Mouse (Mus musculus) neural tube, embryonic 15.5 days (tissue): ENCODE data around the gene Nxph1. TPM values are rescaled to one million over a fixed set of nuclear protein-coding genes. Genes with fewer than 3 reads are reported as not detected.

ENCODE experiments used
- ATAC-seq: fragments of 200-750 bp; cut with Nextera tagmentation; 2 replicates; pipeline ENCODE4 v1.8.0; 2017; ENCODE audit warnings: mild to moderate bottlenecking, moderate TSS enrichment, moderate library complexity; ENCODE audit not compliant: low FRiP score
- H3K27ac ChIP-seq: fragments of 300-500 bp; sonication (generic); replicated peaks from 2 replicates; pipeline ENCODE4 v1.5.1; 2015; ENCODE audit warnings: mild to moderate bottlenecking, inconsistent platforms
- H3K27me3 ChIP-seq: fragments of 300-500 bp; sonication (generic); replicated peaks from 2 replicates; pipeline ENCODE4 v1.6.1; 2015; ENCODE audit warnings: inconsistent platforms
- H3K36me3 ChIP-seq: fragments of 300-500 bp; sonication (generic); 2 replicates; pipeline ENCODE4 v1.6.1; 2015; ENCODE audit warnings: inconsistent platforms
- H3K4me1 ChIP-seq: fragments of 300-500 bp; sonication (generic); 2 replicates; pipeline ENCODE4 v1.6.1; 2015; ENCODE audit warnings: inconsistent platforms
- H3K4me2 ChIP-seq: fragments of 300-500 bp; sonication (generic); 2 replicates; pipeline ENCODE4 v1.6.1; 2015; ENCODE audit warnings: inconsistent platforms, mild to moderate bottlenecking, moderate library complexity
- H3K4me3 ChIP-seq: fragments of 300-500 bp; sonication (generic); replicated peaks from 2 replicates; pipeline ENCODE4 v1.5.1; 2015; ENCODE audit warnings: mild to moderate bottlenecking, inconsistent platforms
- H3K9ac ChIP-seq: fragments of 300-500 bp; sonication (generic); replicated peaks from 2 replicates; pipeline ENCODE4 v1.6.1; 2015; ENCODE audit warnings: mild to moderate bottlenecking, inconsistent platforms
- H3K9me3 ChIP-seq: fragments of 300-500 bp; sonication (generic); replicated peaks from 2 replicates; pipeline ENCODE4 v1.6.1; 2016; ENCODE audit warnings: inconsistent platforms
- WGBS: fragments of 180-500 bp; shearing (Covaris S2); methylation state at CpG from one replicate; pipeline ENCODE4 v1.1.7; 2015; ENCODE audit warnings: mixed read lengths; 5-methylcytosine and 5-hydroxymethylcytosine counted together
- polyA plus RNA-seq: library from polyadenylated mRNA; unstranded; fragments of >200 nt; fragmentation: Nextera tagmentation; extraction: Ambion mirVana; gene quantifications from 2 replicates; pipeline ENCODE4 v1.2.1, GENCODE M21; 2015

The Nxph1 gene
- polyA plus RNA-seq, 1 experiment from 2014 or later = 110 TPM

DNA sequence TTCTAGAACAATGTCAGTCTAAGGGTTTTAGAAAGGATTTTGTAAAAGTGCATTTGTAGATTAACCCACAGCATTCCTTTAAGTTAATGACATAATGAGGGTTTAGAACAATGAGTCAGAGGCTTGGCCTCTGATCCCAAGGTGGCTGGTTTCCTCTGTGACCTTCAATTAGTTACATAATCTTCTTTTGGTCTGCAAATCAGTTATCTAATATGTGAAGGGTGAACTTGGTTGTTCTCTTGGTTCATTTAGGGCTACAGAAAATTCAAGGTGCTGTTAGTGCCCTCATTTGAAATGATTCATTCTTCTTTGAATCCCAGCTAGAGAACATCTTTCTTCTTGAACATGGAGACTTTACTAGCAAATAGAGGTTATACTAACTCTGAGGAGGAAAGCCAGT, 199.7 kb downstream of the Nxph1 start:
- H3K4me2 ChIP-seq = no peak overlapping the region
- H3K4me3 ChIP-seq = no peak overlapping the region
- H3K27me3 ChIP-seq = no peaks in the 10 kb centered on the region
- H3K4me1 ChIP-seq = no peaks in the 10 kb centered on the region
- H3K9me3 ChIP-seq = no peaks in the 10 kb centered on the region
- no peak overlapping the region for H3K9ac ChIP-seq
- H3K36me3 ChIP-seq = no peaks in the 10 kb centered on the region
- ATAC-seq = no peak
- H3K27ac ChIP-seq = no peak overlapping the region

DNA sequence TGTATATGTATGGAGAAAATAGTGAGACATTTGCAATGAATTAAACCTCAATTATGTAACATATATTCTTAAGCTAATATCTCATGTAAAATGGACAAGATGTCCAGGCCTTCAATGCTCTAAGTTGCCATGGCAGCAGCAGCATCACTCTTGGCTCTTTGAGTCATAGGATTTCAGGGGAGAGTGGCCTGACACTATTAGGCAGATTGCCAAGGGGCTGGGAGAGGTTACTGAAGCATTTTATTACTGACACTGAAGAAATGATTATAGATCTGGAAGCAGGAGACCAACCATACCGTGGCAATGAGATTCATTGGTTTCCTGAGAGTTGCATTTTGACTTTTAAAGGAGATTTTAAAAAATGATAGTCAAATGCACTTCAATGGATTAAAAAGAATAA, 201.6 kb downstream of the Nxph1 start:
- Histone ChIP-seq H3K9ac (no peak overlapping the region), H3K4me2 (no peak overlapping the region), H3K27me3 (no peaks in the 10 kb centered on the region), H3K36me3 (no peaks in the 10 kb centered on the region), H3K4me1 (no peaks in the 10 kb centered on the region), H3K4me3 (no peak overlapping the region), H3K9me3 (no peaks in the 10 kb centered on the region), H3K27ac (no peak overlapping the region)
- peak; percentile 67; the same call in 1 of the 2 replicates for ATAC-seq
- 5% methylated on average over 1 of the region's 1 CpGs for WGBS

DNA sequence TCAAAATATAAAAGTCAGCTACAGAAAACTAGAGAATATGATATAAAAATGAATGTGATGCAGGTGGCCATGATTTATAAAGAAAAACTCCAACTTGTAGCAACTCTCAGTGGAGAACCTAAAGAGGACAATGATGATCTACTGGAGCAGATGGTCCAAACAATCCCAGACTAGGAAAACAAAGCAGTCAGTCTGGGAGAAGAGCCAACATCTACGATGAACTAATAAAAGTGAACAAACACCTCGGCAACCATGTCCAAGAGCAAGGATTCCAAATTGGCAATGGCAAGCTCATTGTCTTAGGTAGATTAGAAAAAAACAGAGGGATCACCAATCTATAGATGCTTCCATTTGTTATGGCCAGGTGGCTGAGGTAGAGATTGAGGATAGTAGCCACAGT, 211.0 kb downstream of the Nxph1 start:
- Histone ChIP-seq H3K27ac (no peak overlapping the region), H3K4me3 (no peak overlapping the region), H3K9ac (no peak overlapping the region), H3K4me1 (no peaks in the 10 kb centered on the region), H3K27me3 (no peaks in the 10 kb centered on the region), H3K9me3 (no peaks in the 10 kb centered on the region), H3K36me3 (no peaks in the 10 kb centered on the region), H3K4me2 (no peak overlapping the region)
- 46% methylated on average over 2 of the region's 2 CpGs for WGBS
- ATAC-seq = no peak

DNA sequence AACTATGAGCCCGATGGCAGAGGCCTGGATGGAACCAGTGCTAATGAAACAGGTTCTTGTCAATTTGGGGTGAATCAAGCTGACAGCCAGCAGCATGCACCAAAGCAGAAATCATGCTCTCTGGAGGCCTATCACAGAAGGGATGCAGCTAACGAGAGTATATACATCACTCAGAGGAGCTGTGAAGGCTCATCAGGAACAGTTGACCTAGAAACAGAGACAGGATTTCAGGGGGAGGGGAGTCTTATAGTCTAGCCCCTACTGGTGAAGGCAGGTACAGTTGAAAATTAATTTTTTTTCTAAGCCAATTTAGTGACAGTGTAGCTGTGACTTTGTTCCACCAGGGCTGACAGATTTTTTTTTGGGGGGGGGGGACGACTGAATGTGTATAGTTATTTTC, 234.2 kb downstream of the Nxph1 start:
- Histone ChIP-seq H3K4me3 (no peak overlapping the region), H3K27me3 (no peaks in the 10 kb centered on the region), H3K36me3 (no peaks in the 10 kb centered on the region), H3K9ac (no peak overlapping the region), H3K9me3 (no peaks in the 10 kb centered on the region), H3K4me1 (no peaks in the 10 kb centered on the region), H3K4me2 (no peak overlapping the region), H3K27ac (no peak overlapping the region)
- 44% methylated on average over 3 of the region's 3 CpGs for WGBS
- ATAC-seq = no peak

- H3K4me3 ChIP-seq = no peak overlapping the region
- H3K36me3 ChIP-seq = no peaks in the 10 kb centered on the region
- no peak overlapping the region for H3K4me2 ChIP-seq
- H3K9ac ChIP-seq = no peak overlapping the region
- H3K4me1 ChIP-seq = no peaks in the 10 kb centered on the region
- no peaks in the 10 kb centered on the region for H3K27me3 ChIP-seq
- H3K27ac ChIP-seq = no peak overlapping the region
- no peaks in the 10 kb centered on the region for H3K9me3 ChIP-seq
- no peak for ATAC-seq
- WGBS = 63% methylated on average over 4 of the region's 4 CpGs
These were observed 262.5 kb downstream of the Nxph1 start for GRCm38 (mm10) chr6:9210730-9211129.

DNA sequence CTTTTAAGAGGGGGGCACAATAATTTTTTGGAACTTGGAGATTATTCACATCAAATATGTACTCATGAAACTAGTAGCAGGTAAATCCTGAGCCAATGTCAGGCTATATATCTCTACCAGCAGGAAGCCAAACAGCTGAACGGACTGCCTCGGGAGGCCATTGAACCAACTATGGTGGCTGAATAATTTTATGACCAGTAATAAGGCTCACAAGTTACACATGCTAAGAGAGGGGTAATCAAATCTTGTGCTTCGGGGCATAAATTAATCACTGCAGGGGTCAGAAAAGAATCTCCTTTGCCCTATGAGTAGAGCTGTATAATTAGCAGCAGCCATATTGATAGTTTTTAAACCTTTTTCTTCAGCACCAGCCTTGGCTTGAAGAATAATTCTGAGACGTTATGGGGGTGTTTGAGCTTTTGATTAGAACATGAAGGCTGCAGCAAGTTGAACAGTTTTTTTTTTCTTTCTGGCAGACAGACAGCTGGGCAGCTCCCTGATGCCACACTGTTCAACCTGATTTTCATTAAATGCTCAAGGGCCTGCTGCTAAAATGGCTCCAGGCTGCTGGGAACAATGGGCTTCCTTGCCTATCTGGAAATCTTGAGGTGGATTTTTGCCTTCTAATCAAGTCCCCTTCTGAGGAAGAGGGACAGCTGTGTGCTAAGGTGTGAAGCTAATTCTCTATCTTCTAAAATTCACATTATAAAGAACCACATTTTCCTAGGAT, 272.7 kb downstream of the Nxph1 start:
- no peak overlapping the region for H3K4me3 ChIP-seq
- WGBS = 13% methylated on average over 4 of the region's 4 CpGs

DNA sequence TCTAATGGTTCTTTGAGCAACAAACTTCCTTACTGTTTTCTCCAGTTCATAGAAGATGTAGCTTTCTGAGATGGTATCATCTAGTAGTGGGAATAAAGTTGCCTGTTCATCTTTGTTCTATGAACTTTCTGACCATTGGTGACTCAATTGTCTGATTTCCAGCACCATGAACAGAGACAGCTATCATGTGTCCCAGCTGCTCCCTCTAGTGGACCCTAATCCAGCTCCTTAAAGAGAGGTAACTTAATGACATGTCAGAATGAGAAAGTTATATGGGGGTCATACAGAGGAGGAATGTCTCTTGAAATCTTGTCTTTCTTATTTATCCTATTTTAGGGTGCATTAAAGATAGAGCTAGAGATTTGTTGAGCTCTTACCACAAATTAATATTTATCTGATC, 286.6 kb downstream of the Nxph1 start:
- Histone ChIP-seq H3K4me1 (no peaks in the 10 kb centered on the region), H3K9me3 (no peaks in the 10 kb centered on the region), H3K4me3 (no peak overlapping the region), H3K27ac (no peak overlapping the region), H3K4me2 (no peak overlapping the region), H3K9ac (no peak overlapping the region), H3K27me3 (no peaks in the 10 kb centered on the region), H3K36me3 (no peaks in the 10 kb centered on the region)
- ATAC-seq = no peak

More for the DNA sequence above, 272.7 kb downstream of the Nxph1 start:
- no peaks in the 10 kb centered on the region for H3K9me3 ChIP-seq
- H3K4me2 ChIP-seq = no peak overlapping the region
- H3K9ac ChIP-seq = no peak overlapping the region
- peaks cover 8% of the 10 kb centered on the region for H3K4me1 ChIP-seq
- ATAC-seq = peak; percentile 55; the same call in 1 of the 2 replicates
- no peaks in the 10 kb centered on the region for H3K36me3 ChIP-seq
- peak overlapping the region; percentile 56 for H3K27ac ChIP-seq
- no peaks in the 10 kb centered on the region for H3K27me3 ChIP-seq

DNA sequence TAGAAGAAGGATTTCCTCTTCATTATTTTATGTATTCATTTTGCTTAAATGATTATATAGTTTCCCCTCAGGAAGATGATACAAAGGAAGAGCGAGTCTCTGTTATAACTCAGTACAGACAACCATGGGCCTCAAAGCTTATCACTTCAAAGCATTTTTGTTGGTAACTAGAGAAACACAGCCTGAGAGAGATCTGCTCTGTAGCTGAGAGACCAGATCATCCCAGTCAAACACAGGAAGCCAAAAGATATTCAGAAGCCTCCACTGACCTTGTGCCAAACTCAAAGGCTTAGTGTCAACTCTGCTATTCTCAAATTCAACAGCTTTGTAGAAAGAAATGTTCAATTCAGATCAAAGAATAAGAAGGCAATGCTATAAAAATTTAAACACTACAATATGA, 319.8 kb downstream of the Nxph1 start:
- Histone ChIP-seq H3K4me2 (no peak overlapping the region), H3K4me3 (no peak overlapping the region), H3K4me1 (no peaks in the 10 kb centered on the region), H3K9ac (no peak overlapping the region), H3K9me3 (no peaks in the 10 kb centered on the region), H3K36me3 (no peaks in the 10 kb centered on the region), H3K27me3 (no peaks in the 10 kb centered on the region), H3K27ac (no peak overlapping the region)
- 37% methylated on average over 1 of the region's 1 CpGs for WGBS
- ATAC-seq = no peak

Other genes starting within 250 kb of the Nxph1 start
- 70.9 and 78.5 TPM in 2 replicates for gene Ica1, start 169.9 kb upstream of the Nxph1 start, polyA plus RNA-seq